Mouse (Mus musculus) G1E-ER4 (cell line): ENCODE results near the gene Cradd. TPM values are rescaled to one million over a fixed set of nuclear protein-coding genes. Genes with fewer than 3 reads are reported as not detected.

Experiments
- GATA1 ChIP-seq: IDR thresholded peaks from one replicate; pipeline ENCODE4 v1.8.0; 2012; ENCODE audit warnings: low read length, inconsistent platforms
- polyA plus RNA-seq: library from polyadenylated mRNA; stranded (reverse); fragments of >175 nt; gene quantifications from 2 replicates; pipeline ENCODE4 v1.2.3, GENCODE M21; 2012

The Cradd gene
- polyA plus RNA-seq, 1 experiment: 18.9 TPM

DNA sequence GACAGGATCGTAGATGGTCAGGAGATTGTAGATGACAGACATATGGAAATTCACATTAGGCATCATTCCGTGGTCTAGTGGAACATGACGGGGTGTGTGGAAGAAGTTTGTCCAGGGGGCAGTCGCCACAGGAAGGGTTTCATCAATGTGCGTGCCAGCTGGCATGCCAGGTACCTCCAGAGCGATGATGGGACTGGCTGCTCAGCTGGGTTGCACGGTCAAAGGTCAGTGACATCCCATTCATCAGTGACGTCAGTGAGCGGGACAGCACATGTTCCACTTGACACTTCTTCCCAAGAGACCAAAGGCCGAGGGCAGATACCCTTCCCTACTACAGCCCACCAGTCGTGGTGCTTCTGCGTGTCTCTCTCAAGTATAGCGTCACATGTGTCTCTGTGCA lies 50.7 kb downstream of the Cradd start:
- no peak for TF ChIP-seq GATA1

DNA sequence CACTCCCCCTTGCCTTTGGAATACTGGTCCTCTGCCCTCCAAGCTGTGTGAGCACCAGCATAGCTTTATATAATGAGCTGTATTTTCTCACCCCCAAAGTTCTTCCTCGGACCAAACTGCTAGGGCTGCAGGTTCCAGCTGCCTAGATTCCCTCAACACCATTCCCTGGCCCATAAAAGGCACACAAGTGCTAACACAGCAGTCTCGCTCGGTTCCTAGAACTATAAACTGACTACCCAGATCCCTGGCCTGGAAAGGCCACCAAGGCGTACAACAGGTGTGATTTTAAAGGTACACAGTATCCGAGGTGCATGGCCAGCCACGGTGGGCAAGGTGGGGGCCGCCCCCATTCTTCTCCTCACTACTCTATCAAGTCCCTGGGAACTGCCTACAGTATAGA lies 54.8 kb downstream of the Cradd start:
- TF ChIP-seq GATA1: no peak

DNA sequence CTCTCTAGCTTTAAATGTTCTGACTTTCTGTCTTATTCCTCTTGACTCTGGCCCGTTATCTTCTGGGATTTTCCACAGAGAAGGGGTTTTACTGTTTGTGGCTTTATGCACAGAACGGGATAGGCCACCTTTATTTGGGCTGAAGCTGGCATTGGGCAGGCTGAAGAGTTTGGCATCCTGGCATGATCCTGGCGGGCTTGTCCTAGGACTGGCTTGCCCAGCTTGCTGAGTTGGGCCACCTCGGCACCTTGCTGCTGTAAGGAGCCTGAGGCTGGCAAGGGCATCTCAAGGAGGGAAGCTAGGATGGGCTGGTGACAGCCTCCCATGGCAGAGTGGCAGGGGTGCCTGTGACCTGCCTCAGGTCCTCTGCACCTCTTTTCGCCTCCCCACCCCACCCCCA lies 55.6 kb downstream of the Cradd start:
- no peak for TF ChIP-seq GATA1

DNA sequence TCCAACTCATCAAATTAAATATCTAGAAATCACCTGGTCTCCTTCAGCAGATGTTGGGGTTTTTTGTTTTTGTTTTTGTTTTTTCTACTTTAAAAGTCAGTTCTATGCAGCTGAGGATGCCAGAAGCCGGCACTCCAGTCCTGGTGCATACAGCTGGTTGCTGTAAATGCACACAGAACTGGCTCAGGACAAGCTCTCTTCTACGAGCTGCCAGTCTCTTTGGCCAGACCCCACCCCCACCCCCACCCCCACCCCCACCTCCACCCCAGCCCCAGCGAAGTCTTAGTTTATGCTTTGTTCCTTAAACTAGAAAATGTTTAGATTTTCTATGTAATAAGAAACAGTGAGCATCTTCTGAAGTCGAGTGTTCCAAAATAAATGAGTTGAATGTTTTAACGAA lies 57.0 kb downstream of the Cradd start:
- TF ChIP-seq GATA1: no peak

DNA sequence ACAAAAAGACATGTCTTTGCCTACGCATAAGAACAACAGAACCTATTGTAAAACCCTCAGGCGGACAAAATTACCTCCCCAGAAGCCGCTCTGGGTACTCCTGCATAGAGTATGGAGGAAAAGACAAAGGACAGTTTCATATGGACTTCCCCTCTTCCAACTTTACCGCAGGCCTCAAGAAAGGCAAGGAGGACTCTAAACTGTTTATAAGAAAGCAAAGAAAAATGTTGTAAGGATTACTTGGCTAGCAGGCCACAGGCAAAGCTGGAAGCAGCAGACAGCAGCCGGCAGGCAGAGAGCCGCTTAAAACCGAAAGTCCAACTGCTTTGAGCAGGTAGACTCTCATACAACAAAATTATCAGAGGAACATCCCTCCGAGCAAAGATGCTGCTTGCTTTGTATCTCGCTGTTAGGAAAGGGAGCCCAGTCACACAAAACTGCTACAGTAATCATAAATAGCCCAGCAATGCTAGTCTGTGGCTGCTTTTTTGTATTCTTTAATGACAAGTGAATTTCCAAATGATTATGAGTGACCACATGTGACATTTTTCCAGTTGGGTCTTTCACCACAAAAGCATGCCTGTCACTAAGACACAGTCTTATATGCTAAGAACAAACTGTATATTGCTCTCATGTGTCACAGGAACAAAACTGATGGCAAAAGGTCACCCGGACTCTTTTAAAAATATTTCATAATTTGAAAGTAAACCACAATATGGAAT lies 57.7 kb downstream of the Cradd start:
- TF ChIP-seq GATA1: no peak

DNA sequence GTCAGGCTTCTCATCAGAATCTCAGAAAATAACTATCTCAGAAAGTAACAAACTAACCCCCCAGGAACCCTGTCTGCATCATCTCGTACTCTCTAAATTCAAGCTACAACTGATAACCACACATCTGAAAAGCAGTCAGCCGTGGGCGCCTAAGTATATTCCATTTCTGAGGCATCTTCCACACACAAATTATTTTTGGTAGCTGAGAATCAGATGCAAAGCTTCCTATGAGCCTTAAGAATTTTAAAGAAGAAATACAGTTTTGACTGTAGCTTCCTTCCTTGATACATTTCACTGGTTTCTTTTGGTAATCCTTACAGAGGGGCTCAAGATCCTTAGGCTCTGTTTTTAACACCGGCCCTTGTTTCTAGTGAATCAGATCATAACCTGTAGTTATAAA lies 58.4 kb downstream of the Cradd start:
- TF ChIP-seq GATA1: no peak

DNA sequence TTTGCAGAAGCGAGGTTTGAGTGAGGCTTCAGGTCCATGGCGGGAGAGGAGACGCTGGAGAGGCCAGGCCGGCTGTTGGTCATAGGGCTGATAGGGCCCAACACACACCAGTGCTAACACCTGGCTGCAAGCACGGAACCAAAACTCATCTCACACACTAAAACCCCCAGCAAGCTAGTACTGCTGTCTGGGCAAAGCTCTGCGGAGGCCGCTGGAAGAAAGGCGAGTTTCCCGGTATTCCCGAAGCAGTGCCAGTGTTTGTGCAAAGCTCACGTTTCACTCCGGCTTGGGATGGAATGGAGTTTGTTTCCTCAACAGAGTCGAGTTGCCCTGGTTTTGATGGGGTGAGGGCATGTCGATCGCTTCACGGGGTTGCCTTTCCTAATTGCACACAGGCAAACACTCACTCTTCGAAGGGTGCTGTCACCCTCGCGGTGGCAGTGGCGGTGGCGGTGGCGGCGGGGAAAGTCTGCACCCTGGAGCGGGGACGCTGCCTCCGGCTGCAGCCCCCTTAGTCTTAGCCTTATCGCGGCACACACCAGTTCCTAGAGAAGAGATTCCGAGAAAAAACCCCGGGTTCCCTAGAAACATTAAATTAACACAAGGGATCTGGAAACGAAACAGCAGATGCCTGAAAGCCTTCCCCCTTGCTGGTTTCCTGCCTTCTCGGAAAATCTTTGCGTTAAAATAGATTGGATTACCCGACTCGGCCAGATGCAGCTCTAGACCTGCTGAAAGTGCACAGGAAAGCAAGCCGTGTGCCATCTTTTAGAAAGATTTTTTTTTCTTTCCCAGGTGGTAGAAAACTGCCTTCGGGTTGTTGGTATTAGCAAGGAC lies 59.2 kb downstream of the Cradd start:
- TF ChIP-seq GATA1: no peak

DNA sequence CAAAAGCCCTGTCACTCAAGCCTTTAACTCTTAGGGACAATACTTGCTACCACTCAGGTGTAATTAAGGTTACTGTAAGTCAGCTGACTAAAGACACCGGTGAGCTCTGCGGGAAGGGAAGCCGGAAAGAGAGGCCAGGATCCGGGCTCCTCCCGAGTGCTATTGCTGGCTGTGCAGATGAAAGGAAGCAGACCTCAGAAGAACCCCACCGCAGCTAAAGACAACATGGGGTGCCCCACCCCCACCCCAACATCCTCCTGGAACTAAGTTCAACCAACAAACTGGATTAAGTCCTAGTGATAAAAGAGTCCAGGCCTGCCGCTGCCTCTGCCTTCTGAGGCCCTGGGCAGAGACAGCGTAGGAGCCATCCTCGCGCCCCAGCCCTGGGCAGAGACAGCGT lies 61.5 kb downstream of the Cradd start:
- no peak for TF ChIP-seq GATA1

DNA sequence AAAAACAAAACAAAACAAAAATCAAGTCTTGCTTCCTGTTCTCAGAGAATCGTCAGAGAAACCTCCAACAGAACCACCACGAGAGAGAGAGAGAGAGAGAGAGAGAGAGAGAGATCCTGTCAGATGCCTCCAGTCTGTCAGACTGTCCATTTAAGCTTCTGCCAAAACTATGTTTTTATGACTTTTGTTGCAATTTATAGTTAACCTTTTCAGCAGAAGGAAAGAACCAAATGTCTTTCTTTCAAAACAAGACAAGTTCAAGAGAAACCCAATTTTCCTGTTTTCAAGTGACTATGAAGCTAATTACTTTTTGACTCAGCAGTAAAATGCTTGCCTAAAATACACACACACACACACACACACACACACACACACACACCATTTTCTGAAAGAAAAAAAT lies 62.7 kb downstream of the Cradd start:
- no peak for TF ChIP-seq GATA1

DNA sequence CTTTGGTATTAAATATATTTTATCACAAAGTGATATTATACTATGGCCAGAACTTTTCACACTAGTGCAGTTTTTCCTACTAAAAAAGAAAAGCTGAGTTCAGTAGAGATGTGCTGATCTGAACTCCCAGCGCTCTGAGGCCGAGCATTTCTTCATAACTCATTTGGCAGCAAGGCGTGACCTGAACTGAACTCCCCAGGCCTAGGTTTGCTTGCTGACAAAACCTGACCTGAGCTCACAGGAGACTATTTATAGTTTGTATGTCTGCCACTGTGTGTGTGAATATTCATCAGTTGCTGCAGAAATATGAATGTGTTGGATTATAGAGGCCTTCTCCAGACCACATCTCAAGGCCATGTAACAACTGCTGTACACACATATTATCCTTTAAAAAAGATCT lies 63.5 kb downstream of the Cradd start:
- no peak for TF ChIP-seq GATA1

DNA sequence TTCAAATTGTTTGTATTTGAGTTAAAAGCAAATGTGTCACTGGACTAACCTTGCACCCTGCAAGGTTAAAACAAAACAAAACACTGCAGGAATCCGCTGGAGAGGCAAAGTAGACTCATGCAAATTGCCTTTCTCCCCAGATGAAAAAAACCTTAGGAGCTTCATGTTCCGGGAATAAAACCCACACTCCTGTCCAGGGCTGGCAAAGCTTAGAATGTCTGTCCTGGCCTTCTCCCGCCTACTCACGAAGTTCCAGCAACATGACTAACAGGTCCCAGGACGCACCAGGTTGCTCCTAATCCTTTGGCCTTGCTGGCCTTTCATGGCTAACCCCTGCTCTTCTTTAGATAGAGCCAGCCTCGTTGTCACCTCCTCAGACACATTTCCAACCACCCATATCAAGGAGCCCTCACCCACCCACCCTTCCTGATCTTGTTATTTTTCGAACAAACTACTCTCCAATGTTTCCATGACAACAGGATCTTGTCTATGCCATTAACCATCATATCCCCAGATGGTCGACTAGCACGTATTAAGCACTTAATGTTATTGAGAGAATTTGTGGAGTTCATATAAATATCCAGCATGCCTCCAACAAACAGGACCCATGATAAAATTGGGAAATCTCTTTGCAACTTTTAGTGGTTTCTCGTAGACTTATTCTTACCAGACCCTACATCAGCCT lies 65.3 kb downstream of the Cradd start:
- no peak for TF ChIP-seq GATA1

DNA sequence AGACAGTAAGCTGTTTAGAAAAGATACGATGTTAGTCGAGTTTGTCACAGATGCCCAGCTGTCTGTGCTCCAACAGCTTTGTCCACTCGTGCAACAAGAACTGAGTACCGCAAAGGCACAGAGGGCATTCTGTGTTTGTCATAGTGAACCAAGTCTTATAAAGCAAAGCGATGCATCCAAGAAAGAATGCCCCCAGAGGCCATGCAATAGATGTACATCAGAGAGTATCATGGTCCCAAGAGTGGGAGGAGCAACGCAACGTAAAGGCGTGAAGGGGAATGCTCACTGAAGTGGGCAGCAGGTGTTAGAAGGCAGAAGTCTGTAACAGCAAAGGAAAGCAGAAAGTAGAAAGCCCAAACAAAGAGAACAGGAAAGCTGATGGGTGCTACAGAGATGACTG lies 66.0 kb downstream of the Cradd start:
- no peak for TF ChIP-seq GATA1

DNA sequence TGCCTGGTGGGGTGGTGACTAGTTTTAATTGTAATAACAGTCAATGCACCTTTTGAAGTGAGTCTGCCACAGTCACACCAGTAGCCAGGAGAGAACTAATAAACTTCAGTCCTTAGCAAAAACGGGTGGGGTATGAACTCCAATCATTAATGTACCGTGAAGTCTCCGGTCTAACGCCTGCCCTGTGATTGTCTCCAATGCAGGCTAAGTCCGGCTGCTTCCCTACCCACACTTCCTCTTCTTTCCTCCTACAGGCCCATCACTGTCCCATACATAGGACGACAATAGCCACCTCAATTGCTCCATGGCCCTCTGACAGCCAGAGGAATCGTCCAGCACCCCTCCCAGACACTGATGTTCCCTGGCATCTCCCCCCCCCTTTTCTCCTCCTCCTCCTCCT lies 67.8 kb downstream of the Cradd start:
- TF ChIP-seq GATA1: no peak

DNA sequence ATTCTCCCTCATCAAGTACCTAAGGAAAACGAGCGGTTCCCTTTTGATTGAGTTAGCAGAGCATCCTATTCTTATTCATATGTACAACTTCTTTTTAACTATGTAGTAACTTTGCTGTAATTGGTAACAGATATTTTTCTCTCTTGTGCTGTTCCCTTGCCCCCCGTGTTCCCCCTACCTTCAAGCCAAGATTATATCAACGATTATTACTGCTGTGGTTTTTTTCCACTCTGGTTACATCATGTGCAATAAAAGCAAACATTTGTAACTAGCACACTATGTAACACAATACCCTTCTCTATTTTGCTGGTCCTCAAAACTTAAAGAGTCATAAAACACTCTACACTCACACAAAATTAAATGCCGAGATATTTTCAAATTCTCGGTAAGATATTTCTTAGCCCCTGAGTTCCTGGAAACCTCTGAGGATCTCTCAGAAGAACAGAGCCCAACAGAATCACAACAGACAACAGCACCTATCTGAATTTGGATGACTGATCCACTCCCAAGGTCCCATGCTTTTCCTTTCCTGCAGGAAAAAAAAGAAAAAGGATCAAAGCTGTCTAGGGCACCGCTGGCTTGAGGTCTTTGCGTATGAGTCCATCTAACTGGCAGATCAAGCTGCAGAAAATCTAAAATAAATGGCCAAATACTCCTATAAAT lies 68.8 kb downstream of the Cradd start:
- TF ChIP-seq GATA1: no peak

DNA sequence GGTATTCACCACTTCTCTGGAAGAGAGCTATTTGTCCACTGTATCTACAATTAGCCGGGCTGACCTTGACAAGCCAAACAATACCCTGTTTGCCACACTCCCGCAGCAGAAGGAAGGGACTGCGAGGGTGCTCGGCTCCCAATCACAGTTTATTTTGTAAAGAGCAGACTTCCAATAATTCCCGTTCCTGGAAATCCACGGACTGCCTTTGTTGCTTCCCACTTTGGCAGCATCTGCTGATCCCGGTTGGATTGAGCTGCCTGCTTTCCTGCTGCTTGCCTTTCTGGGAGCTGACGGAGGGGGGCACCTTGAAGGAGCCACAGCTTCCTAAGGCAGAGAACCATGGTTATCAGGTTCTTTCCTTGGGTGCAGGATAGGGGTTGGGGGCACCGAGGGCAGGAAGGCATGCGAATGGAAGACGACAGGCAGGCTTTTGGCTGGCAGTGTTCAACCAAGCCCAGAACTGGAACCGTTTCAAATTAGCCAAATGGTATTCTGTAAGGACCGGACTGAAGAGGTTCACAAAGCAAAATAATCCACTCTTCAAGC lies 69.4 kb downstream of the Cradd start:
- TF ChIP-seq GATA1: no peak

DNA sequence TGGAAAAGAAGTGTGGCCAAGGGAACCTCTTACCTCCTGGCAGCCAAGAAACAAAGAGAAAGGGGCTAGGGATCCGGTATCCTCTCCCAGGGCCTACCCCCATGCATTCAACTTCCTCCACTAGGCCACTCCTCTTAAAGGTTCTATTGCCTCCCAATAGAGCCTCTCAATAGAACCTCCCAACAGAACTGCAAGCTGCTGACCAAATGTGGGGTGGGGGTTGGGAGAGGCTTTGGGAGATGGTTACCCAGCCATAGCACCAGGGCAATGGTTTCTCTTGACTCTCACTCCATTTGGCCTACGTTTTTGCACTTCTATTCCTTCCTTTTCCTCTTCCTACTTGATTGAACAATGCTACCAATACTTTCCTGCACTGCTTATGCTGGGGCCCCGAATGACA lies 69.9 kb downstream of the Cradd start:
- no peak for TF ChIP-seq GATA1
